Mouse (Mus musculus) neural tube, embryonic 13.5 days (tissue): ENCODE data around the gene Slc16a2. TPM values are rescaled to one million over a fixed set of nuclear protein-coding genes. Genes with fewer than 3 reads are reported as not detected.

Experiments
- ATAC-seq: fragments of 200-750 bp; cut with Nextera tagmentation; 2 replicates; pipeline ENCODE4 v1.8.0; 2017; ENCODE audit warnings: low read depth, mild to moderate bottlenecking, moderate TSS enrichment, moderate library complexity
- H3K27ac ChIP-seq: fragments of 300-500 bp; sonication (generic); replicated peaks from 2 replicates; pipeline ENCODE4 v1.5.1; 2015; ENCODE audit warnings: moderate library complexity, mild to moderate bottlenecking, inconsistent platforms
- H3K27me3 ChIP-seq: fragments of 300-500 bp; sonication (generic); 2 replicates; pipeline ENCODE4 v1.6.1; 2015; ENCODE audit warnings: mild to moderate bottlenecking, inconsistent platforms
- H3K36me3 ChIP-seq: fragments of 300-500 bp; sonication (generic); 2 replicates; pipeline ENCODE4 v1.6.1; 2015; ENCODE audit warnings: mild to moderate bottlenecking, inconsistent platforms
- H3K4me1 ChIP-seq: fragments of 300-500 bp; sonication (generic); replicated peaks from 2 replicates; pipeline ENCODE4 v1.6.1; 2015; ENCODE audit warnings: inconsistent platforms
- H3K4me2 ChIP-seq: fragments of 300-500 bp; sonication (generic); 2 replicates; pipeline ENCODE4 v1.6.1; 2015; ENCODE audit warnings: inconsistent platforms, mild to moderate bottlenecking, moderate library complexity
- H3K4me3 ChIP-seq: fragments of 300-500 bp; sonication (generic); 2 replicates; pipeline ENCODE4 v1.5.1; 2015; ENCODE audit warnings: mild to moderate bottlenecking, inconsistent platforms
- H3K9ac ChIP-seq: fragments of 300-500 bp; sonication (generic); 2 replicates; pipeline ENCODE4 v1.6.1; 2015; ENCODE audit warnings: moderate library complexity, mild to moderate bottlenecking, inconsistent platforms
- H3K9me3 ChIP-seq: fragments of 300-500 bp; sonication (generic); 2 replicates; pipeline ENCODE4 v1.6.1; 2016; ENCODE audit warnings: inconsistent platforms
- WGBS: fragments of 180-500 bp; shearing (Covaris S2); methylation state at CpG from one replicate; pipeline ENCODE4 v1.1.7; 2015; 5-methylcytosine and 5-hydroxymethylcytosine counted together
- polyA plus RNA-seq: library from polyadenylated mRNA; unstranded; fragments of >200 nt; fragmentation: Nextera tagmentation; extraction: Ambion mirVana; gene quantifications from 2 replicates; pipeline ENCODE4 v1.2.1, GENCODE M21; 2015

The Slc16a2 gene
- polyA plus RNA-seq, 1 experiment from 2014 or later, result 19.5 TPM

GRCm38 (mm10) chrX:103722437-103722836 lies 99.3 kb downstream of the Slc16a2 start:
- ATAC-seq, result no peak
- no peak overlapping the region for H3K9ac ChIP-seq
- H3K4me2 ChIP-seq, result no peak overlapping the region
- WGBS, result 78% methylated on average over 2 of the region's 2 CpGs
- no peak overlapping the region for H3K27ac ChIP-seq
- no peak overlapping the region for H3K4me3 ChIP-seq
- no peaks in the 10 kb centered on the region for H3K36me3 ChIP-seq
- H3K27me3 ChIP-seq, result peaks cover 85% of the 10 kb centered on the region
- H3K4me1 ChIP-seq, result no peaks in the 10 kb centered on the region
- no peaks in the 10 kb centered on the region for H3K9me3 ChIP-seq

DNA sequence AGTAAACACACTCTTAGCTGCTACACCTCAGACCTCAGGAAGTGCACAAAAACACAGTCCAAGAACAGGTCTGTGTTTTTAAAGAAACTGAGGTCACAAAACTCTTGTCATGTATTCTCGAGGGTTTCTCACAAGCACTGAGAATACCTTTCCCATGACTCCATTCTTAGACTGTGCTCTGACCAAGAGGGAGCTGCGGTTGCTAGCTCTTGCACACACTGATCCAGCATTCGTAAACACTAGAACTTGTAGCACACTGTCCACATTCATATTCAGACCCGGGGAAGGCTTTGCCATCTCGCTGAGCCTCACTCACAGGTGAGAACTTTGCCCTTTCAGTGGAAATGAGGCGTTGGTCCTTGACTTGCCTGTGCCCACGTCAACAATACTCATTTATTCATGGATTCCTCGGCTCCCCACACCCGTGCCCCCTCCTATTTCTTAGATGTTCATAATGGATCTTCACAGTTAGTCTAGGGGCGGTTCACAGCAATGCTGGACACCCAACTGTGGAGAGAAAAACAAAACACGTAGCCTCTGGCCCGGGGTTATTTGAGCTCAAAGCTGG lies 102.1 kb downstream of the Slc16a2 start:
- Histone ChIP-seq H3K36me3 (no peaks in the 10 kb centered on the region), H3K9me3 (no peaks in the 10 kb centered on the region), H3K27ac (no peak overlapping the region), H3K4me1 (no peaks in the 10 kb centered on the region), H3K27me3 (peaks cover 82% of the 10 kb centered on the region), H3K4me3 (no peak overlapping the region), H3K4me2 (no peak overlapping the region), H3K9ac (no peak overlapping the region)
- no peak for ATAC-seq
- WGBS, result 56% methylated on average over 12 of the region's 12 CpGs

GRCm38 (mm10) chrX:103712922-103713321 lies 108.9 kb downstream of the Slc16a2 start:
- H3K9me3 ChIP-seq, result no peaks in the 10 kb centered on the region
- 73% methylated on average over 7 of the region's 7 CpGs for WGBS
- no peak overlapping the region for H3K4me3 ChIP-seq
- peaks cover 90% of the 10 kb centered on the region for H3K27me3 ChIP-seq
- H3K9ac ChIP-seq, result no peak overlapping the region
- H3K4me1 ChIP-seq, result no peaks in the 10 kb centered on the region
- no peaks in the 10 kb centered on the region for H3K36me3 ChIP-seq
- no peak overlapping the region for H3K27ac ChIP-seq
- no peak for ATAC-seq
- H3K4me2 ChIP-seq, result no peak overlapping the region

DNA sequence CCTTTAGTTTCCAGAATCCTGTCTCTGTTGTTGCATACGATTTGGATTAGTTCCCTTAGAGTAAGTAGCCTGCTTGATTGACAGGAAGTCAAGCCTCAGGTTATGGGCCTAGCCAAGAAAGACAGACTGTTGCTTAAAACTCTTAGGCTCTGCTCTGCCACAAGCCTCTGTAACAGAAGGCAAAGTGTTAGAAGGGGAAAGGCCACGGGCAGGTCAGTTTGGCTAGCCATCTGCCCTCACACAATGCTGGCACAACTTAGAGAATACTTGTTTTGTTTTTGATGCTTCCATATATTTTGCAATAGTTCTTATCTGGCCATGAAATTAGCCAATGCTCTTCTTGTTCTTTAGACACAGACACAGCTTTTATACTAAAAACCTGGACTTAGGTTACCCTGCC lies 112.1 kb downstream of the Slc16a2 start:
- H3K27me3 ChIP-seq, result peaks cover 97% of the 10 kb centered on the region
- 71% methylated on average over 2 of the region's 2 CpGs for WGBS

GRCm38 (mm10) chrX:103708592-103708991 lies 113.2 kb downstream of the Slc16a2 start:
- ATAC-seq, result no peak
- peaks cover 97% of the 10 kb centered on the region for H3K27me3 ChIP-seq
- H3K36me3 ChIP-seq, result no peaks in the 10 kb centered on the region
- H3K4me2 ChIP-seq, result no peak overlapping the region
- H3K4me3 ChIP-seq, result no peak overlapping the region
- no peak overlapping the region for H3K9ac ChIP-seq
- H3K9me3 ChIP-seq, result no peaks in the 10 kb centered on the region
- no peaks in the 10 kb centered on the region for H3K4me1 ChIP-seq
- H3K27ac ChIP-seq, result no peak overlapping the region
- WGBS, result 60% methylated on average over 1 of the region's 1 CpGs

More for the DNA sequence above, 112.1 kb downstream of the Slc16a2 start:
- Histone ChIP-seq H3K36me3 (no peaks in the 10 kb centered on the region), H3K9me3 (no peaks in the 10 kb centered on the region), H3K4me1 (no peaks in the 10 kb centered on the region), H3K9ac (no peak overlapping the region), H3K4me2 (no peak overlapping the region), H3K27ac (no peak overlapping the region), H3K4me3 (no peak overlapping the region)
- ATAC-seq, result no peak

DNA sequence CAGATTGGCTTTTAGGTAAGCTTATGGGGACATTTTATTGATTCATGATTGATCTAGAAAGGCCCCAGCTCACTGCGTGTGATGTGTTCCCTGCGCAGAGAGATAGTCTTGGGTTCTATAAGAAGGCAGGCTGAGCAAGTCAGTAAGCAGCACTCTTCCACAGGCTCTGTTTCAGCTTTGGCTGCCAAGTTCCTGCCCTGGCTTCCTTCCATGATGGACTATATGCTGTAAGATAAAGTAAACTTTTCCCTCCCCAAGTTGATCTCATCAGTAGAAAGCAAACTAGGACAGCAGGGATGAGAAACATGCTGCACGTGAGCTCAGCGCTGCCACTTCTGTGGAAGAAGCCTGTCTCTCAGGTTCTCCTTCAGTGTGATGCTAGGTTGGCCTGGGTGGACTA lies 117.2 kb downstream of the Slc16a2 start:
- Histone ChIP-seq H3K4me2 (no peak overlapping the region), H3K4me3 (no peak overlapping the region), H3K4me1 (no peaks in the 10 kb centered on the region), H3K27me3 (peaks cover 99% of the 10 kb centered on the region), H3K9ac (no peak overlapping the region), H3K9me3 (no peaks in the 10 kb centered on the region), H3K27ac (no peak overlapping the region), H3K36me3 (no peaks in the 10 kb centered on the region)
- ATAC-seq, result no peak
- 95% methylated on average over 4 of the region's 4 CpGs for WGBS

- Histone ChIP-seq H3K9me3 (no peaks in the 10 kb centered on the region), H3K27me3 (peaks cover 99% of the 10 kb centered on the region), H3K27ac (no peak overlapping the region), H3K9ac (no peak overlapping the region), H3K4me2 (no peak overlapping the region), H3K4me3 (no peak overlapping the region), H3K36me3 (no peaks in the 10 kb centered on the region), H3K4me1 (no peaks in the 10 kb centered on the region)
- ATAC-seq, result no peak
- WGBS, result 57% methylated on average over 4 of the region's 4 CpGs
Measured at GRCm38 (mm10) chrX:103704024-103704423, 117.8 kb downstream of the Slc16a2 start.

DNA sequence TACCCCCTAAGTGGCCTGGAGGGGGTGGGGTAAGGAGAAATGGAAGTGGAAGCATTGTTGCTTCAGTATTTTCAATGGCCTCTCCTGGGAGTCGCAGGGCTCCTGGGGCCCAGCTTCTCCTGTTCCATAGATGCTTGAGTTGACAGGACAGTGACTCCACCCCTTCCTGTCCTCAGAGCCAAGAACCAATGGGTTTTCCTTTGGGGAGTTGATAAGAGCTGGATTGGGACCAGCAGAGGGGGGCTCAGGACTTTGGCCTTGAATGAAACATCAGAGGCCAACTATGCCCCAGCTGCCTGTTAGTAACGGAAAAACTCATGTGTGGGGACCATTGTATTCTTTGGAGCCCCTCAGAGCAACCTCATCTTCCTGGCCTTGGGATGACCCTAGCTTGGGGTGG lies 124.0 kb downstream of the Slc16a2 start:
- 69% methylated on average over 2 of the region's 2 CpGs for WGBS
- peaks cover 99% of the 10 kb centered on the region for H3K27me3 ChIP-seq

DNA sequence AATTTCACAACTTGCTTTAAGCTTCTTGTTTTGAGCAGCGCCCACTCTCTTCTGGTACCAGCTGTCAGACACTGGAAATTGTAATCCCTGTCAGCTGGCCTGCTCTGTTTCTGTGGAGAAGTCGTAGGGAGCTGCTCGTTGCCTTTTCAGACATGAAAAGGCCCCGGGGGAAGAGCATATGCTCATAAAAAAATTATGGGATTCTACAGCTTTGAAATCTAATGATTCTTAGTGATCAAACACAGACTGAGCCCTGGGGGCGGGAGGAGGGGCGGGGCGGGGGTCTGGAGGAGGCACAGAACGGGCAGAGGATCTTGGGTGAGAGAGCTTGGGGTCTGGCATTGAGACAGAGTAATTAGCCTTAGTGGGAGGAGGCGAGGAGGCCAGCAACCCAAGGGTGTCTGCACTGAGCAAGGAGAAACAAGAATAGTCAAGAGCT lies 125.7 kb downstream of the Slc16a2 start:
- Histone ChIP-seq H3K27me3 (peaks cover 97% of the 10 kb centered on the region), H3K36me3 (no peaks in the 10 kb centered on the region), H3K27ac (peak overlapping the region; percentile 81), H3K4me3 (peak overlapping the region; percentile 44), H3K9ac (peak overlapping the region; percentile 52), H3K4me1 (peaks cover 17% of the 10 kb centered on the region), H3K9me3 (no peaks in the 10 kb centered on the region), H3K4me2 (peak overlapping the region; percentile 72)
- ATAC-seq, result peak; percentile 56
- 5% methylated on average over 9 of the region's 9 CpGs for WGBS

More for the DNA sequence above, 124.0 kb downstream of the Slc16a2 start:
- ATAC-seq, result no peak
- Histone ChIP-seq H3K4me2 (no peak overlapping the region), H3K4me1 (peaks cover 17% of the 10 kb centered on the region), H3K9ac (no peak overlapping the region), H3K4me3 (no peak overlapping the region), H3K36me3 (no peaks in the 10 kb centered on the region), H3K9me3 (no peaks in the 10 kb centered on the region), H3K27ac (no peak overlapping the region)

DNA sequence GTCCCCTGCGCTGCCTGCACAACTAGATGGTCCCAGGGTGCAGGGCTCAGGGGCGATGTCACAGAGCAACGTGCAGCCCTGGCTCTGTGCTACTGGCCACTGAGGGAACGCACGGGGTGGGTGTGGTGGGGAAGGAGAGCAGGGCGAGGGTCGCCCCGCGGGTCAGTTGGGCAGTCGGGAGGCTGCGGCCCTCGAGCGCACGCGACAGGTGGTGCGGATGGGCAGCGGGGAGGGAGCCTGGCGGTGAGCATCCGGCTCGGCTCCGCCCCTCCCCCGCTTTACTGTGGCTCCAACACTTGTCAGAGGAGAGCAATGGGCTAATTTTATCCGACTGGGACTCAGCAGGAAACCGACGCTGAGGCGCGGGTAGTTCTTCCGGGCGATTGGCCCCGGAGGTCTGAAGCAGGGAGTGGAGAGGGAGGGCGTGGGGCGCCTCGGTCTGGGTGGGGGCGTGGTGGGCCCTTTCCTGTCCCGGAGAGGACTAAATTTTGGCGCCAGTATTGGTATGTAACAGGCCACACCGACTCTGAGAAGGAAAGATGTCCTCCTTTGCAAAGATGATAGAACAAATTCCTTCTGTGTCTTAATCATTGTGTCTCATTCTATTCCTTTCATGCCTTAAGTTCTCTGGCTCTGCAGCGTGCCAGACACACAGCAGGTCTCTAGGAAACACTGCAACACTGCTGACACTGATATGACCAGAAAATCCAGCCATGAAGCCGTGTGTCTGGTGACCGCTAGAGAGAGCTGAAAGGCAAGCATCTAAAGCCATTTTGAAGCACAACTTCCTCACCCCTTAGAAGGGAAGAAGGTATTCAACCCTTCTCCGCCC lies 126.4 kb downstream of the Slc16a2 start:
- no peaks in the 10 kb centered on the region for H3K9me3 ChIP-seq
- H3K4me3 ChIP-seq, result peak overlapping the region; percentile 44
- H3K36me3 ChIP-seq, result no peaks in the 10 kb centered on the region
- H3K9ac ChIP-seq, result peak overlapping the region; percentile 70
- 2% methylated on average over 39 of the region's 41 CpGs for WGBS
- ATAC-seq, result peak; percentile 85
- H3K27me3 ChIP-seq, result peaks cover 94% of the 10 kb centered on the region
- peak overlapping the region; percentile 81 for H3K27ac ChIP-seq
- H3K4me1 ChIP-seq, result peaks cover 17% of the 10 kb centered on the region
- peak overlapping the region; percentile 72 for H3K4me2 ChIP-seq

DNA sequence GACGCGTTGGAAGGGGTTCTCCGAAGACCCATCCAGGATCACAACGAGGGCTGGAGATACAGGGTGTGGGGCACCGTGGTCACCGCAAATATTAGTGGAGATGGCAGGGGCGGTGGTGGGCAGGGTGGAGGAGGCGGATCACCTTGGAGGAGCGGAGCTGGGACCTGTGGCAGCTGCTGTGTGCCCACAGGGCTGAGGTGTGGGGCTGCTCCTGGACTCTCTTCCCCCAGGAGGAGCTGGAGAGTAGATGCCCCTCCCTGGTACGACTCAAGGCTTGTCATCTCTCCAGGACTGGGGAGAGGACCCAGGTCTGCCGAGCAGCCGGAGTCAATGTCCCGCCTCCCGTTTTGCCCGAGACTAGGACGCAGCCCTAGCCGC lies 127.0 kb downstream of the Slc16a2 start:
- H3K27me3 ChIP-seq, result peaks cover 94% of the 10 kb centered on the region

GRCm38 (mm10) chrX:103694381-103694780 lies 127.4 kb downstream of the Slc16a2 start:
- Histone ChIP-seq H3K36me3 (no peaks in the 10 kb centered on the region), H3K4me1 (peaks cover 17% of the 10 kb centered on the region), H3K9ac (no peak overlapping the region), H3K4me2 (peak overlapping the region; percentile 72), H3K9me3 (no peaks in the 10 kb centered on the region), H3K27ac (no peak overlapping the region), H3K4me3 (peak overlapping the region; percentile 44), H3K27me3 (peaks cover 94% of the 10 kb centered on the region)
- WGBS, result 30% methylated on average over 10 of the region's 10 CpGs
- no peak for ATAC-seq

More for the DNA sequence above, 127.0 kb downstream of the Slc16a2 start:
- H3K4me3 ChIP-seq, result peak overlapping the region; percentile 44
- peak overlapping the region; percentile 81 for H3K27ac ChIP-seq
- H3K4me2 ChIP-seq, result peak overlapping the region; percentile 72
- H3K36me3 ChIP-seq, result no peaks in the 10 kb centered on the region
- H3K9me3 ChIP-seq, result no peaks in the 10 kb centered on the region
- ATAC-seq, result peak; percentile 42
- H3K4me1 ChIP-seq, result peaks cover 17% of the 10 kb centered on the region
- WGBS, result 10% methylated on average over 15 of the region's 17 CpGs
- H3K9ac ChIP-seq, result peak overlapping the region; percentile 70
